Mouse (Mus musculus): ENCODE results near the gene Tmco4.

DNA sequence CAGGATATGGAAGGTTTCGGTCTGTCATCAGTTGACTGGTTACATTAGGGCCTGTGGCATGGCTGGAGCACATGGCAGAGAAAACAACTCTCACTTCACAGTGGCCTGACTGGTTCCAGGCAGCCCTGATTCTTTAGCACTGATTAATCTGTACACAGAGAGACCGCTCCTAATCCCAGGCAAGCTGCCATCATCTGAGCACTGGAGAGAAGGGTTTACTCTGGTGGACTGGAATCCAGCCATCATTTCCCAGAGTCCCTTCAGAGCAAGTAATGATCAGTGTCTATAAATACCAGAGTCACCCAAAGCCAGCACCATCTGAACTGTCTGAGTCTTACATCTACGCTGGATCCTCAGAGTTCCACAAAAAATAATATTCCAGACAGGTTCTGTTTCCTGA lies 63.1 kb downstream of the Tmco4 start:
- TF ChIP-seq TAL1 (IDR thresholded peaks at IDR 0.05; ENCODE audit: low read length): no peak
- no peak for TF ChIP-seq GATA1 (IDR thresholded peaks at IDR 0.05; ENCODE audit: low read length)

Measured in erythroblast, embryonic 14.5 days (primary cell).